Mouse (Mus musculus): ENCODE measurements around the gene Rasgef1b.

Gene Rasgef1b

DNA sequence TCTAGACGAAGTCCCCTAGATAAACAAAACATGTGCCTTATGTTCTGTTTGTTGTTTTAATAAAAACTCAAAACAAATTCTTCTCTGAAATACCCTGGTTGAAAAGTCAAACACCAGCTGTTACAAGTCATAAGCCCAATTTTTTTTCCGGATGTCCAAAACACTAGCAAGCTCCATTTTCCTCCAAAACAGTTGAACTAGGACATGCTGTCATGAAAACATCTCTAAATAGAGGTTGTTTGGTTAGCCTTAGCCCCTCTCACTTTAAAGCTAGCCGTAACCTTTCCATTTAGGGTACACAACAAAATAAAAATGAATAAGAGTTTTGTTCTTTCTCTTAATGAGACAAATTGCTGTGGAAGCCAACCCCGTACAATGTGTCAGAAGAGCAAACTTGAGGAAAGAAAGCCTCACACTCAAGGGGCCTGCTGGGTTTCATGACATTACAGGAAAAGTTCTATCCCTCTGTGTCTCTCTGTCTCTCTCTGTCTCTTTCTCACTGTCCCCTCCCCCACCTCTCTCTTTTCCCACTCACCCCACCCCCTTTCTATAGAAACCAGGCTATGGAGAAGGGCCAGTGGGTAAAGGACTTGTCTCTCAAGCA lies 467.6 kb downstream of the Rasgef1b start:
- DNase-seq (ENCODE audit: low read depth, low spot score) = no peak

DNA sequence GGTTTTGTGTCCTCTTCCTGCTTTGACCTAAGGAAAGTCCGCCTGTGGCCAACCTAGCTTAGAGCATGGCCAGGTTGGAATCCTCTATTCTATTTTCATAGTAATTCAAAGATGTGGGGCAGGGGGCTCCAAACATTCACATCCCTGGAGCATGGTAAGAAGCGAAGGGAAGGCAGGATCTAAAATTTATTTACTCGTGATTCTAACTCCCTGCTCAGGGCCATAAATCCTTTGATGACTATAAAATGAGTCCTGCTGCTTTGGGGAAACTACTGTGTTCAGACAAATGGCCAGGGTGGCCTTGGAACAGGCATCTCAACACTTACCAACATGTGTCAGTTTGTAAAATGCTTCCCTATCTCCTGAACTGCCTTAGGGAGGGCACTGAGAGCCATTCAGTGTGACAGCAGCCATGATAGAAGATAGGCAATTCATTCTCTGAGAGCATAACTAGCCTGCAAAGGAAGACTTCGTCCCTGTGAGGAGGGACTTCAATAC lies 470.8 kb downstream of the Rasgef1b start:
- DNase-seq (ENCODE audit: low read depth, low spot score) = no peak

- peak; percentile 88 for DNase-seq (ENCODE audit: low read depth, low spot score)
Observed at GRCm38 (mm10) chr5:99252203-99253135, 476.4 kb downstream of the Rasgef1b start.

DNA sequence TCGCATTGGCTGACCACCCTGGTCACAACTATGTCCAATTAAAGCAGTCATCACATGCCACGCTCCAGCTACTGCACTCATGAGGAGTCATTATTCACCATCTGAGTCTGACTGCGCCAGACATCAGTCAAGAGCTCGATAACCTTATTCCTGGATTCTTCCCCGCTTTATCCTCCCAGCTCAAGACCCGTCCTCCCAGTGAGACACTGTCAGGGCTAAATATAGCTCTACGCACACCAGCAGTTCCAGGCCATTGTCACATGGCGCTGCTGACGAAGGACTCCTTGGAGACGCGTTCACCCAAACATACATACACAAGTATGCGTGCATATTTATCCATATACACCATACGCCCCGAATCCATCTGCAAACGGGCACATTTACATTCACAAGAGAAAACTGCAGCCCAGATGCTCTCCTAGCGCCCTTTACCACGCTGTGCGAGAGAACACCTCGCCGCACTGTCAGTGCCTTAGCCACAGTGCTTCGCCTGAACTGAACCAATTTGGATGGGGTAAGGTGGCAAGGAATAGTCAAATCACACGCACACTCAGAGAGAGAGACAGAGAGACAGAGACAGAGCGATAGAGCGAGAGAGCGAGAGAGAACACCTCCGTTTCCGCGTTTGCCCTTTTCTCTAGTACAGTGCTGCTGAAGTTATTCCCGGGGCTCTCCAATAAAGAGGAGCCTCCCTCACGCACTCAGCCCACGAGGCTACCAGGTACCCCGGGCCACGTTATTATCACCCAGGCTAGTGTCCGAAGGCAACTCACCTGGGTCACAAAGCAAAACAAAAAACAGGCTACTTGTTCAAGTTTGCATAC lies 477.3 kb downstream of the Rasgef1b start:
- DNase-seq (ENCODE audit: low read depth, low spot score) = no peak

- no peak for DNase-seq (ENCODE audit: low read depth, low spot score)
Observed at GRCm38 (mm10) chr5:99250820-99251219, 478.0 kb downstream of the Rasgef1b start.

DNA sequence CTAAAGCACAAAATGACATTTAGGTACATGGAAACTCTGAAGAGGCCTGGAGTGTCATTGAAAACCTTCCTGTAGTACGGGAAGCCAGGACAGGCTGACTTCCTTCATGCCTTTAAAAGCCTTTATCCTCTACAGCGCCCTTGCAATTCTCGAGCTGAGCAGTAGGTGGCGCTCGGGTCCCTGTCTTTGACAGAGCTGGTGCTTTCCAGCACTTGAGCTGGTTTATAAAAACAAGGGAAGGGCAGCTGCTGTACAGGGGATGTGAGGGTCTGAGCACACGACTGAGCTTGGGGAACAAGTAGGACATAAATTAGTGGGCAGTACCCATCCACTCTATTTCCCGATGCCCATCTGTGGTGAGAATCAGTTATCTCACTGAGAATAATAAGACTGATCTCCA lies 480.4 kb downstream of the Rasgef1b start:
- peak; percentile 87 for DNase-seq (ENCODE audit: low read depth, low spot score)

DNA sequence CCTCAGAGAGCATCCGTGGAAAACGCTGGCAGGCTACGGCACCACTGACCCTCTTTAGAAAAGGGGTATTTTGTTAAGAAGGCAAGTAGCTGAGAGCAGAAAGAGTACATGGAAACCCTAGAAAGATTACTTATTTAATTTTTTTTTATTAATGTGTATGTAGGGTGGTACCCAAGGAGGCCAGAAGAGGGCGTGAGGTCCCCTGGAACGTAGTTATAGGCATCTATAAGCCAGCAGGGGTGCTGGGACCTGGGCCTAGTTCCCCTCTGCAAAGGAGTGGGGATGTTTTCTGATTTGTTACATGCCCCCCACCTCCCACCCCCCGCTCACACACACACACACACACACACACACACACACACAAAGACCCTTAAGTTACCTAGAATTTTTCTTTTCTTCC lies 480.9 kb downstream of the Rasgef1b start:
- no peak for DNase-seq (ENCODE audit: low read depth, low spot score)

GRCm38 (mm10) chr5:99247441-99247840 lies 481.4 kb downstream of the Rasgef1b start:
- DNase-seq (ENCODE audit: low read depth, low spot score) = no peak

DNA sequence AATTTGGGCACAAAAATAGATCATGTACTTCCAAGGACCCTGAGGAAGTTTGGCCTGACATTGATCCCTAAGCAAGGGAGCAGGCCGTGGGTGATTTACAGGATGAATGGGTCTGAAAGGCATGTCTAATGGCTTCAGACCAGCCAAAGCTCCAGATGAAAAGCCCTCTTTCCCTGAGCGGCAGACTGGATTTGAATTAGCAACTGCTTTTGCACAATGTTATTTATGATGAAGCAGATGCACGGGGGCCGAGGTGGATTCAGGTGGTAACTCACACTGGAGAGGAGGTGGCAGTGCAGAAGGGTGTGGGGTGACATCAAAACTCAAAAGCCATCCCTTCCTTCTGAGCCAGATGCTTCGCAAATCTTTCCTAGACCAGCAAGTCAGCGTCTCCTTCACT lies 481.9 kb downstream of the Rasgef1b start:
- DNase-seq (ENCODE audit: low read depth, low spot score) = no peak

DNA sequence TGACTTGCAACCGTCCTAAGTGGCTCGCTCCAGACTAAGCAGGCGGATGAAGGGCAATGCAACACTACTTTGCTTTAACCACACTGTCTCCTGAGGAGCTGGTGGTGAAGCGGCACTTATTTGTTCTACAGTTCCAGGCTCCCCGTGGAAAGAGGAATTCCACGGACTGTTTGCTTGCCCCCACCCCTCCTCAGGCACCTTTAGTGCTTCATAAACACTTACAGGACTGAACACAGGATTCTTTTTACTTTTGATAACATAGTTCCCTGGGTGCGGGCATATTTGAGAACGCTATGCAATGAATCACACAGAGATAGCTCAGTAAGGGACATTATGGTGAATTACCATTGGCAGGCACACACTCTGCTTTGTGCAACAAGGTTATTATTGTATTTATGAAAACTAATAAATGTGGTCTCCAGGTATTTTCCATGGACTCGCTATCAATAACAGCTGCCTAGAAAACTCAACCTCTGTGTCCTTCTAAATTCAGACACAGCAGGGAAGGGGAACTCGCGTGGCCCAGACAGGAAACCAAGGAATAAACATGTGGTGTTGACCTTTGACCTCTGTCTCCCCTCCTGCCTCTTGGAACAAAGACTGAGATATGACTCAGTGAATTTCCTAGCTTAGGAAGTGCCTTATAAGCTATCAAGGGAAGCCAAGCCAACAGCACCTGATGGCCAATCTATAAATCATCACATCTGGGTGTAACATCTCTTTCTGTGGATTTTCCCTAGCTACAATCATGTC lies 486.7 kb downstream of the Rasgef1b start:
- no peak for DNase-seq (ENCODE audit: low read depth, low spot score)

GRCm38 (mm10) chr5:99240501-99240900 lies 488.4 kb downstream of the Rasgef1b start:
- DNase-seq (ENCODE audit: low read depth, low spot score) = no peak

DNA sequence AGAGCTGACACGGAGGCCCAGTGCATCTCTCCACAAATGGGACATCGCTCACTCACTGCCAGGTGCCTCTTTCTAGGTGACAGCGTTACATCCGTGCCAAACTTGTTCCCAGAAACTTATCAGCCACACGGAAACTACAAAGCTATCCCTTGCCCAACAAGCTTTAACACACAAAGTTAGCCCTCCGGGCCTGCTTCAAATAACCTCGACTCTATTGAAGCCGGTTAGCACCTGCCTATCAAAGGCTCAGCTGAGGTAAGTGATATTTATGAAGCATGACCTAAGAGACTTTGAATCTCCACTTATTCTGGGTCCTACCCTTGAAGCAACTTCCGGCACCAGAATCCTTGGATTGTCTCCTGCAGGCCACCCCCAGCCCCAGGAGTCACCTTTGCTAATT lies 489.2 kb downstream of the Rasgef1b start:
- no peak for DNase-seq (ENCODE audit: low read depth, low spot score)

- no peak for DNase-seq (ENCODE audit: low read depth, low spot score)
Observed at GRCm38 (mm10) chr5:99238150-99238549, 490.7 kb downstream of the Rasgef1b start.

DNA sequence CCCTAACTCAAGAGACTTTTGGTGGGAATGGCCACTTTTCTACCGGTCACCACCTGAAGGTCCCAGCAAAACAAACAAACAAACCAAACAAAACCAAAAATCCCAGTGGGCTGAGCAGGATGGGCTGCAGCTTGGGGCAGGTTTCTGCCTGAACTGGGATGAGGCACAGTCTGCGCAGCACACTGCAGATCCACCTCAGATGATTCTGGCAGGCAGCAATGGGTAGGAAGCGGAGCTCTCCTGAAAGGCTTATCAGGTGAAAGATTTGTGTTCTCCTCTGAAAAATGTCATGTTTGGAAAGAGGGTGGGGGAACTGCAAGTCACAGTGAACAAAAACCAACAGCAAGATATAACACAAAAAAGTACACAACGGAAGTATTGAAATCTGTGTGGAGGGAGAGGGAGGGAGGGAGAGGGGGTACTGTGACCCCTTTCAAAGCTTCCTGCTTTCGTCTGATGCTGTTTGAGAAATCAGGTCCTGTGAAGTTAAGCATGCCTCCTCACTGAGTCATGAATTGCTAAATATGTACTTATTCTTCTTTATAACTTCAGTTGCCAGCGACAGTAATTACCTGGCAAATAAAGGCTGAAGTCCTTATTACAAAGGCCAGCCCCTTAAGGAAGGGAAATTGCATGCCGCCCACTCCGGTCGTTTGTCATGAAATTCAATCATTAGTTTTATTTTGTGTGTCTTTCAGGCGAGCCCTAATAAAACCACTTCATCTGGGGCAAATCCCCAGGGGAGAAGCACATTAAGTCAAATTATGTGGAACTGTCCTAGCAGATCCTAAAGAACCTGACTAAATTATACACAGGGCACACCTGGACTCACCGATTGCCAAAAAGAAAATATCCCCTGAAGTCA lies 491.7 kb downstream of the Rasgef1b start:
- DNase-seq (ENCODE audit: low read depth, low spot score) = no peak

- no peak for DNase-seq (ENCODE audit: low read depth, low spot score)
Observed at GRCm38 (mm10) chr5:99236431-99236830, 492.4 kb downstream of the Rasgef1b start.

GRCm38 (mm10) chr5:99234275-99234674 lies 494.6 kb downstream of the Rasgef1b start:
- DNase-seq (ENCODE audit: low read depth, low spot score) = no peak

- no peak for DNase-seq (ENCODE audit: low read depth, low spot score)
Observed at GRCm38 (mm10) chr5:99233176-99233575, 495.7 kb downstream of the Rasgef1b start.

DNA sequence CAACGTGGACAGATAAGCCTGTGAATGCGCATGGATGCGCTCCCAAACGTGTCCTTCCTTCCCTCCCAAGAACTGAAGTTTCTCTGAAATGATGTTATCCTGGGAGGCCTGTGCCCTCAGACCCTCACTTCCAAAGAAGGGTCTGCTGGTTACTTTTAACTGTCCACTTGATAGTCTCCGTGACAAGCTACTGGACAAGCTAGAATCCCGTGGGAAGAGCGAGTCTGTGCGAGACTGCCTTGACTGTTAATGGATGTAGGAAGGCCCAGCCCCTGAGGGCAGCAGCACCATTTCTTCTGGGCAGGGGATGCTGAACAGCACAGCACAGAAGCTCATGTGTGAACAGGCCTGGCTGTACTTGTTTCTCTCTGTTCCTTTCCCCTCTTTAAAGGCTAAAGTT lies 496.5 kb downstream of the Rasgef1b start:
- no peak for DNase-seq (ENCODE audit: low read depth, low spot score)

DNA sequence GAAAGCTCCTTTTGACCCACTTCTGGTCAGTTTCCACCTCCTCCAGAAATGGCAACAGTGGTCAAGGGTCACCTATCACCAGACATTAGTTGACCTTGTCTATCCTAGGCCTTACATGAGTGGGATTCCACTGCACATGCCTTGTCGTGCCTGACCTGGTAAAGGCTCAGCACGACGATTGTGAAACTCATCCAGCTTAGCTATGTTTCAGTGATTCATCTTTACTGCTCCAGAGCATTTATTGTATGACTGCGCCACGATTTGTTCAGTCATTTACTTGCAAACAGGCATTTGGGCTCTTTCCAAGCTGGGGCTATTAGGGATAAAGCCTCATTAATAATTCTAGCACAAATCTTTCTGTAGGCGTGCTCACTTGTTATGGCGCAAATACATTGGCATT lies 498.4 kb downstream of the Rasgef1b start:
- no peak for DNase-seq (ENCODE audit: low read depth, low spot score)

DNA sequence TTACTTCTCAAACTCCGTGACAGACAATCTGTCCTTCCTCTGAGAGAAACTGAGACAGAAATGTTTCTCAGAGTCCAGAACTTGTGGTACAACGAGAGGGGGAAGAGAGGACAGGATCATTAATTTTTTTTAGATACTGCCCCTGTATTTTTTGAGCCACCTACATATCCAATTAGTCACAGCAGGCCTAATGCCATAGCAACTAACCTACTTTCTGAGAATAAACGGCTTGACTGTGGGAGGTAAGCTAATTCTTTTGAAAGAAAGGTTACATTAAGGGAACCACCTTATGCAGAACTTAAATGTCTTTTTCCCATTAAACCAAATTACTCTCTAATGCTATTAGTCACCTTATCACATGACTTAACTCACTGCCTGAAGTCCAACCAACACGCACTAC lies 501.5 kb downstream of the Rasgef1b start:
- DNase-seq (ENCODE audit: low read depth, low spot score) = no peak
